In genomic region chr2:148874224-148874616, GRCm38 (mm10) we compare ENCODE assay signal across 8 mouse cellular contexts. TPM values are rescaled to one million over a fixed set of nuclear protein-coding genes. Genes with fewer than 3 reads are reported as not detected.
A peak's percentile ranks its signal among the peaks of the same experiment; 100 is the strongest.
DNase-seq lines count a peak whose midpoint lies in the region; ATAC-seq and TF ChIP-seq lines count a peak whose summit lies in the region.

No protein-coding gene starts in this region.

- intact Hi-C loops in left cerebral cortex, postnatal 14 days (cut with DNase I): loop anchor here (2.0 kb wide), 1 partner anchor 25 kb away; no protein-coding TSS in a partner anchor

- no peak overlapping the region for H3K27ac ChIP-seq in heart, embryonic 11.5 days (ENCODE audit: low read depth, low read length)
- peak overlapping the region; percentile 95; the same call in 1 of the 2 replicates for H3K27ac ChIP-seq in hindbrain, embryonic 10.5 days
- peak overlapping the region; percentile 93; the same call in 1 of the 2 replicates for H3K27ac ChIP-seq in midbrain, embryonic 10.5 days (replicated peaks)

- ATAC-seq in heart, embryonic 11.5 days (replicated peaks; ENCODE audit: insufficient number of reproducible peaks, low FRiP score, low TSS enrichment): no peak
- no peak for ATAC-seq in G1E (ENCODE audit: extremely low read depth, insufficient number of reproducible peaks, low FRiP score, poor library complexity, severe bottlenecking)
- no peak for ATAC-seq in erythroid progenitor cell, adult 5-6 weeks (replicated peaks; ENCODE audit: low FRiP score, poor library complexity, severe bottlenecking)

- DNase-seq in heart, postnatal 4 days: no peak
- DNase-seq in G1E (ENCODE audit: low spot score): no peak
- no peak for DNase-seq in hindbrain, embryonic 10.5 days (ENCODE audit: low spot score)
- no peak for DNase-seq in midbrain, embryonic 10.5 days (ENCODE audit: low spot score)
- no peak for DNase-seq in left cerebral cortex, adult 9 months (ENCODE audit: low spot score in 2 of 2)
- DNase-seq in left cerebral cortex, postnatal 14 days (ENCODE audit: low spot score in 2 of 2): no peak

- H3K27me3 ChIP-seq in heart, embryonic 11.5 days (ENCODE audit: control insufficient read depth, insufficient read depth, low read length): no peaks in the 10 kb centered on the region
- H3K27me3 ChIP-seq in G1E (ENCODE audit: insufficient read depth, low read length): peaks cover 8% of the 10 kb centered on the region
- H3K27me3 ChIP-seq in hindbrain, embryonic 10.5 days (ENCODE audit: insufficient read depth, poor library complexity, severe bottlenecking): no peaks in the 10 kb centered on the region
- H3K27me3 ChIP-seq in midbrain, embryonic 10.5 days (ENCODE audit: low read depth, poor library complexity, severe bottlenecking): no peaks in the 10 kb centered on the region

- peak overlapping the region; percentile 94 for H3K9ac ChIP-seq in heart, embryonic 11.5 days (ENCODE audit: low read depth, low read length)

- peak overlapping the region; percentile 94 for H3K4me3 ChIP-seq in heart, embryonic 11.5 days (ENCODE audit: low read depth, low read length)
- peak overlapping the region; percentile 97 for H3K4me3 ChIP-seq in G1E (ENCODE audit: low read depth, low read length)
- peak overlapping the region; percentile 81 for H3K4me3 ChIP-seq in hindbrain, embryonic 10.5 days
- peak overlapping the region; percentile 84 for H3K4me3 ChIP-seq in midbrain, embryonic 10.5 days

- 24% methylated on average over 3 of the region's 3 CpGs for WGBS in heart, embryonic 11.5 days (ENCODE audit: insufficient replicate concordance)
- 47% methylated on average over 3 of the region's 3 CpGs for WGBS in hindbrain, embryonic 10.5 days
- 51% methylated on average over 3 of the region's 3 CpGs for WGBS in midbrain, embryonic 10.5 days

- H3K9me3 ChIP-seq in heart, embryonic 11.5 days (replicated peaks; ENCODE audit: control insufficient read depth, low read length): no peaks in the 10 kb centered on the region
- H3K9me3 ChIP-seq in G1E (replicated peaks): no peaks in the 10 kb centered on the region
- no peaks in the 10 kb centered on the region for H3K9me3 ChIP-seq in hindbrain, embryonic 10.5 days
- no peaks in the 10 kb centered on the region for H3K9me3 ChIP-seq in midbrain, embryonic 10.5 days (replicated peaks)

- no peak for TF ChIP-seq CTCF in G1E (IDR thresholded peaks at IDR 0.05; ENCODE audit: low read depth, low read length)

- peak overlapping the region; percentile 90 for H3K4me2 ChIP-seq in heart, embryonic 11.5 days

- H3K4me1 ChIP-seq in heart, embryonic 11.5 days (ENCODE audit: control insufficient read depth, insufficient read depth, low read length): peaks cover 52% of the 10 kb centered on the region
- peaks cover 34% of the 10 kb centered on the region for H3K4me1 ChIP-seq in G1E (ENCODE audit: insufficient read depth, low read depth, low read length)
- peaks cover 39% of the 10 kb centered on the region for H3K4me1 ChIP-seq in hindbrain, embryonic 10.5 days (replicated peaks)
- H3K4me1 ChIP-seq in midbrain, embryonic 10.5 days: peaks cover 39% of the 10 kb centered on the region

- H3K36me3 ChIP-seq in heart, embryonic 11.5 days (ENCODE audit: control insufficient read depth, insufficient read depth, low read length): peaks cover 7% of the 10 kb centered on the region
- H3K36me3 ChIP-seq in G1E (replicated peaks): peaks cover 37% of the 10 kb centered on the region
- H3K36me3 ChIP-seq in hindbrain, embryonic 10.5 days: peaks cover 33% of the 10 kb centered on the region
- H3K36me3 ChIP-seq in midbrain, embryonic 10.5 days: peaks cover 36% of the 10 kb centered on the region

RNA-seq across cellular contexts. Expression of gene Cst3, which starts 1.3 kb away (rescaled TPM):
- 812 and 876 TPM in 2 replicates for polyA plus RNA-seq in heart, embryonic 11.5 days (2014; fragmentation: Nextera tagmentation; extraction: Ambion mirVana)
- 100 to 1,000 TPM; 527 to 580 TPM for total RNA-seq in heart, postnatal 4 days (2021)
- 36.9 and 46.5 TPM in 2 replicates for total RNA-seq in G1E (2014; fragmentation: Nextera tagmentation)
- 71.8 and 77.7 TPM in 2 replicates for total RNA-seq in G1E (2017)
- polyA plus RNA-seq in G1E (2012): 82.2 and 105 TPM in 2 replicates
- polyA plus RNA-seq in hindbrain, embryonic 10.5 days (2016; fragmentation: Nextera tagmentation; extraction: Ambion mirVana): 308 and 381 TPM in 2 replicates
- polyA plus RNA-seq in midbrain, embryonic 10.5 days (2016; fragmentation: Nextera tagmentation; extraction: Ambion mirVana): 291 and 331 TPM in 2 replicates
- 1,000 to 10,000 TPM; 1,971 to 2,132 TPM for total RNA-seq in left cerebral cortex, postnatal 14 days (2021)
- total RNA-seq in erythroid progenitor cell, adult 5-6 weeks (2015; ENCODE audit: low replicate concordance): 130 and 133 TPM in 2 replicates
- 37.9 and 71.9 TPM in 2 replicates for total RNA-seq in erythroid progenitor cell, adult 5-6 weeks (2017; ENCODE audit: low replicate concordance)

RNA-seq across cellular contexts. Expression of gene 9230104L09Rik, which starts 9.4 kb away (rescaled TPM):
- not detected in 2 replicates for polyA plus RNA-seq in heart, embryonic 11.5 days (2014; fragmentation: Nextera tagmentation; extraction: Ambion mirVana)
- total RNA-seq in heart, postnatal 4 days (2021): under 1 TPM in 1 of 2 experiments, not detected in 1; 0.72 TPM
- total RNA-seq in G1E (2014; fragmentation: Nextera tagmentation): not detected in 2 replicates
- total RNA-seq in G1E (2017): not detected in 2 replicates
- not detected in 2 replicates for polyA plus RNA-seq in G1E (2012)
- not detected in 2 replicates for polyA plus RNA-seq in hindbrain, embryonic 10.5 days (2016; fragmentation: Nextera tagmentation; extraction: Ambion mirVana)
- not detected in 2 replicates for polyA plus RNA-seq in midbrain, embryonic 10.5 days (2016; fragmentation: Nextera tagmentation; extraction: Ambion mirVana)
- not detected for total RNA-seq in left cerebral cortex, postnatal 14 days (2021)
- not detected in 2 replicates for total RNA-seq in erythroid progenitor cell, adult 5-6 weeks (2015; ENCODE audit: low replicate concordance)
- total RNA-seq in erythroid progenitor cell, adult 5-6 weeks (2017; ENCODE audit: low replicate concordance): not detected in 2 replicates

RNA-seq across cellular contexts. Expression of gene Cst9, which starts 39.3 kb away (rescaled TPM):
- polyA plus RNA-seq in heart, embryonic 11.5 days (2014; fragmentation: Nextera tagmentation; extraction: Ambion mirVana): 1.9 and 2.3 TPM in 2 replicates
- total RNA-seq in heart, postnatal 4 days (2021): 1 to 10 TPM; 3.1 to 4.1 TPM
- not detected in 2 replicates for total RNA-seq in G1E (2014; fragmentation: Nextera tagmentation)
- total RNA-seq in G1E (2017): not detected in 2 replicates
- not detected in 2 replicates for polyA plus RNA-seq in G1E (2012)
- polyA plus RNA-seq in hindbrain, embryonic 10.5 days (2016; fragmentation: Nextera tagmentation; extraction: Ambion mirVana): not detected in 2 replicates
- not detected in 2 replicates for polyA plus RNA-seq in midbrain, embryonic 10.5 days (2016; fragmentation: Nextera tagmentation; extraction: Ambion mirVana)
- not detected for total RNA-seq in left cerebral cortex, postnatal 14 days (2021)
- total RNA-seq in erythroid progenitor cell, adult 5-6 weeks (2015; ENCODE audit: low replicate concordance): not detected in 2 replicates
- not detected in 2 replicates for total RNA-seq in erythroid progenitor cell, adult 5-6 weeks (2017; ENCODE audit: low replicate concordance)

RNA-seq across cellular contexts. Expression of gene Cst13, which starts 54.3 kb away (rescaled TPM):
- not detected in 2 replicates for polyA plus RNA-seq in heart, embryonic 11.5 days (2014; fragmentation: Nextera tagmentation; extraction: Ambion mirVana)
- not detected for total RNA-seq in heart, postnatal 4 days (2021)
- total RNA-seq in G1E (2014; fragmentation: Nextera tagmentation) (not detected in 2 replicates), G1E (2017) (0.27 TPM in 1 of 2 replicates, not detected in the other)
- polyA plus RNA-seq in G1E (2012): not detected in 2 replicates
- polyA plus RNA-seq in hindbrain, embryonic 10.5 days (2016; fragmentation: Nextera tagmentation; extraction: Ambion mirVana): not detected in 2 replicates
- not detected in 2 replicates for polyA plus RNA-seq in midbrain, embryonic 10.5 days (2016; fragmentation: Nextera tagmentation; extraction: Ambion mirVana)
- not detected for total RNA-seq in left cerebral cortex, postnatal 14 days (2021)
- not detected in 2 replicates for total RNA-seq in erythroid progenitor cell, adult 5-6 weeks (2015; ENCODE audit: low replicate concordance)
- total RNA-seq in erythroid progenitor cell, adult 5-6 weeks (2017; ENCODE audit: low replicate concordance): not detected in 2 replicates

Comparison
In these comparisons a context has a peak if more than half of its experiments do, and no peak if none do; other contexts are left out.
1. RNA of gene Cst9, which starts 39.3 kb away (total RNA-seq): 3.1 to 4.1 TPM in heart, postnatal 4 days; not detected in G1E, not detected in left cerebral cortex, postnatal 14 days and not detected in erythroid progenitor cell, adult 5-6 weeks; every median in the first group is over 4 times any median in the second.
2. Peak in every context shown above with its lines, with median percentiles within 50 percentile points of each other: H3K4me3 ChIP-seq.